Mouse (Mus musculus) testis, adult 2 months (tissue): ENCODE results near the gene Prex1.

Experiments used
- CTCF ChIP-seq: fragments of 200-500 bp; IDR thresholded peaks from 2 replicates; pipeline ENCODE4 v1.5.1; 2012; ENCODE audit warnings: low read depth, mild to moderate bottlenecking, inconsistent platforms, low read length, moderate library complexity; ENCODE audit not compliant: control insufficient read depth, insufficient read depth, insufficient replicate concordance
- POLR2A ChIP-seq: fragments of 200-500 bp; IDR thresholded peaks from 2 replicates; pipeline ENCODE4 v1.6.1; 2012; ENCODE audit warnings: low read depth, mild to moderate bottlenecking, inconsistent platforms, low read length, moderate library complexity; ENCODE audit not compliant: control insufficient read depth

- TF ChIP-seq POLR2A (no peak), CTCF (no peak)
These were observed 190.3 kb downstream of the Prex1 start for GRCm38 (mm10) chr2:166523156-166523890.
